17 mouse cellular contexts compared by ENCODE assay signal in the genomic region with DNA sequence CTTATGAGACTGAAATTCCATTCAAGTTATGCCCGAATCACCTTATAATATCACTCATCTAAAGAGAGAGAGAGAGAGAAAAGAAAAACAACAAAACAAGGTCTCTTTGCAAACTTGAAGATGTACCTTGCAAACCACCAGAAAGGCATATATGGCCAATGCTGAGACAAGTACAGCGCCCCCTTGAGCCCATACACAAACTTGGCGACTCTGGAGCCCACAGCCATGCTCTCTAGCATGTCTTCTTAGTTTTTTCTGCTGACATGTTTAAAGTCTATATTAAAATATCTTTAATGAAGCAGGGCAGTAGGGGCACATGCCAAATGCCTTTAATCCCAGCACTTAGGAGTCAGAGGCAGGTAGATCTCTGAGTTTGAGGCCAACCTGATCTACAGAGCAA. TPM values are rescaled to one million over a fixed set of nuclear protein-coding genes. Genes with fewer than 3 reads are reported as not detected.
DNase-seq lines count a peak whose midpoint lies in the region; ATAC-seq and TF ChIP-seq lines count a peak whose summit lies in the region.
"Had no signal": no experiment of that assay in that cellular context is flagged by ENCODE, and none has a peak within 500 bp of the region (broad histone marks: within the 10 kb centered on the region; RNA-seq: fewer than 3 reads in every experiment).

No protein-coding gene starts in this region.

- TF ChIP-seq CTCF in lung, postnatal 0 days (IDR thresholded peaks at IDR 0.05) = peak; percentile 23
- TF ChIP-seq CTCF in lung, adult 2 months (IDR thresholded peaks at IDR 0.05; ENCODE audit: insufficient read depth, low read length) = no peak
- TF ChIP-seq CTCF in ES-Bruce4 (IDR thresholded peaks at IDR 0.05; ENCODE audit: low read depth, low read length) = peak; percentile 38
- TF ChIP-seq CTCF in liver, postnatal 0 days (IDR thresholded peaks at IDR 0.05; ENCODE audit: low read depth) = peak; percentile 56

- no peak overlapping the region for H3K4me3 ChIP-seq in lung, postnatal 0 days (ENCODE audit: low read depth, low read length)
- H3K4me3 ChIP-seq in lung, adult 2 months (replicated peaks; ENCODE audit: extremely low read depth, low read depth, low read length) = no peak overlapping the region
- no peak overlapping the region for H3K4me3 ChIP-seq in ES-Bruce4 (ENCODE audit: low read depth, low read length)
- H3K4me3 ChIP-seq in liver, postnatal 0 days (ENCODE audit: low read depth, low read length) = no peak overlapping the region
- H3K4me3 ChIP-seq in embryonic facial prominence, embryonic 10.5 days = no peak overlapping the region
- no peak overlapping the region for H3K4me3 ChIP-seq in hindbrain, embryonic 16.5 days (ENCODE audit: low read length)
- H3K4me3 ChIP-seq: embryonic facial prominence, embryonic 12.5 days; forebrain, embryonic 15.5 days; heart, embryonic 15.5 days; hindbrain, embryonic 15.5 days; limb, embryonic 10.5 days had no signal

- no peak overlapping the region for H3K9ac ChIP-seq in lung, postnatal 0 days (replicated peaks; ENCODE audit: low read depth)
- no peak overlapping the region for H3K9ac ChIP-seq in ES-Bruce4 (ENCODE audit: low read depth, poor library complexity, severe bottlenecking)
- H3K9ac ChIP-seq in liver, postnatal 0 days (replicated peaks) = no peak overlapping the region
- no peak overlapping the region for H3K9ac ChIP-seq in hindbrain, embryonic 16.5 days (ENCODE audit: low read depth, low read length)
- H3K9ac ChIP-seq: embryonic facial prominence, embryonic 12.5 days; forebrain, embryonic 15.5 days; heart, embryonic 15.5 days; hindbrain, embryonic 15.5 days had no signal

- 57% methylated on average over 3 of the region's 3 CpGs for WGBS in lung, postnatal 0 days
- 57% methylated on average over 3 of the region's 3 CpGs for WGBS in lung, adult 2 months
- 51% methylated on average over 3 of the region's 3 CpGs for WGBS in liver, postnatal 0 days (ENCODE audit: insufficient replicate concordance)
- 62% methylated on average over 3 of the region's 3 CpGs for WGBS in embryonic facial prominence, embryonic 10.5 days
- WGBS in hindbrain, embryonic 16.5 days = 67% methylated on average over 3 of the region's 3 CpGs

- H3K27ac ChIP-seq in lung, postnatal 0 days (ENCODE audit: low read length) = no peak overlapping the region
- no peak overlapping the region for H3K27ac ChIP-seq in ES-Bruce4 (ENCODE audit: insufficient read depth, low read length)
- 0 out of 2 replicates have a peak overlapping the region, but pooled peaks have one; percentile 44 for H3K27ac ChIP-seq in liver, postnatal 0 days (ENCODE audit: low read depth)
- H3K27ac ChIP-seq in embryonic facial prominence, embryonic 10.5 days (replicated peaks) = no peak overlapping the region
- no peak overlapping the region for H3K27ac ChIP-seq in hindbrain, embryonic 16.5 days (ENCODE audit: low read depth, low read length)
- H3K27ac ChIP-seq: embryonic facial prominence, embryonic 12.5 days; forebrain, embryonic 15.5 days; heart, embryonic 15.5 days; hindbrain, embryonic 15.5 days; limb, embryonic 10.5 days had no signal

- no peak overlapping the region for H3K4me2 ChIP-seq in lung, postnatal 0 days (replicated peaks; ENCODE audit: low read depth, low read length)
- no peak overlapping the region for H3K4me2 ChIP-seq in liver, postnatal 0 days (ENCODE audit: low read depth, low read length)
- no peak overlapping the region for H3K4me2 ChIP-seq in hindbrain, embryonic 16.5 days (ENCODE audit: low read length)
- H3K4me2 ChIP-seq: embryonic facial prominence, embryonic 12.5 days; forebrain, embryonic 15.5 days; heart, embryonic 15.5 days; hindbrain, embryonic 15.5 days; midbrain, embryonic 11.5 days had no signal

- no peak for TF ChIP-seq POLR2A in lung, adult 2 months (IDR thresholded peaks at IDR 0.05; ENCODE audit: borderline replicate concordance, extremely low read depth, low read depth, low read length)
- no peak for TF ChIP-seq POLR2A in ES-Bruce4 (IDR thresholded peaks at IDR 0.05; ENCODE audit: insufficient read depth, low read length)

- no peaks in the 10 kb centered on the region for H3K9me3 ChIP-seq in lung, postnatal 0 days (ENCODE audit: low read length)
- H3K9me3 ChIP-seq in ES-Bruce4 (replicated peaks; ENCODE audit: control insufficient read depth, insufficient read depth, low read length, poor library complexity, severe bottlenecking) = peaks cover 5% of the 10 kb centered on the region; the same call in 1 of the 2 replicates
- 0 out of 2 replicates have a peak, but pooled peaks cover 2% of the 10 kb centered on the region for H3K9me3 ChIP-seq in liver, postnatal 0 days (ENCODE audit: low read length)
- H3K9me3 ChIP-seq in embryonic facial prominence, embryonic 10.5 days = no peaks in the 10 kb centered on the region
- H3K9me3 ChIP-seq in hindbrain, embryonic 16.5 days (ENCODE audit: control insufficient read depth, low read length) = no peaks in the 10 kb centered on the region
- H3K9me3 ChIP-seq: forebrain, embryonic 15.5 days; heart, embryonic 15.5 days; hindbrain, embryonic 15.5 days; limb, embryonic 10.5 days had no signal

- no peak for DNase-seq in lung, postnatal 0 days (ENCODE audit: low spot score)
- DNase-seq in lung, adult 2 months = no peak
- peak; percentile 15 for DNase-seq in adipocyte (ENCODE audit: low spot score)
- DNase-seq in liver, postnatal 0 days = no peak
- no peak for DNase-seq in embryonic facial prominence, embryonic 10.5 days (ENCODE audit: low spot score)
- no peak for DNase-seq in heart, adult 8-10 months (ENCODE audit: low spot score)
- DNase-seq: cerebellum, adult 2 months; gastrocnemius, postnatal 10 days; right cerebral cortex, postnatal 4 days had no signal

- H3K27me3 ChIP-seq in lung, postnatal 0 days (replicated peaks; ENCODE audit: insufficient read depth, low read length) = no peaks in the 10 kb centered on the region
- no peaks in the 10 kb centered on the region for H3K27me3 ChIP-seq in ES-Bruce4 (ENCODE audit: control insufficient read depth, insufficient read depth, low read length, poor library complexity, severe bottlenecking)
- H3K27me3 ChIP-seq in liver, postnatal 0 days (ENCODE audit: insufficient read depth, low read length) = no peaks in the 10 kb centered on the region
- no peaks in the 10 kb centered on the region for H3K27me3 ChIP-seq in embryonic facial prominence, embryonic 10.5 days (replicated peaks; ENCODE audit: low read depth, poor library complexity, severe bottlenecking)
- H3K27me3 ChIP-seq in hindbrain, embryonic 16.5 days (replicated peaks; ENCODE audit: control insufficient read depth, insufficient read depth, low read length) = no peaks in the 10 kb centered on the region
- H3K27me3 ChIP-seq: embryonic facial prominence, embryonic 12.5 days; forebrain, embryonic 15.5 days; heart, embryonic 15.5 days; hindbrain, embryonic 15.5 days had no signal

- no peaks in the 10 kb centered on the region for H3K4me1 ChIP-seq in lung, postnatal 0 days (ENCODE audit: insufficient read depth, low read depth, low read length)
- H3K4me1 ChIP-seq in lung, adult 2 months (ENCODE audit: control insufficient read depth, insufficient read depth, low read length) = no peaks in the 10 kb centered on the region
- H3K4me1 ChIP-seq in ES-Bruce4 (ENCODE audit: control insufficient read depth, insufficient read depth, low read length) = no peaks in the 10 kb centered on the region
- H3K4me1 ChIP-seq in liver, postnatal 0 days (ENCODE audit: insufficient read depth) = peaks cover 2% of the 10 kb centered on the region; the same call in 1 of the 2 replicates
- H3K4me1 ChIP-seq in embryonic facial prominence, embryonic 10.5 days = no peaks in the 10 kb centered on the region
- no peaks in the 10 kb centered on the region for H3K4me1 ChIP-seq in hindbrain, embryonic 16.5 days (ENCODE audit: control insufficient read depth, insufficient read depth, low read depth, low read length)
- H3K4me1 ChIP-seq: forebrain, embryonic 15.5 days; heart, embryonic 15.5 days; hindbrain, embryonic 15.5 days; limb, embryonic 10.5 days had no signal

- no peak for ATAC-seq in lung, postnatal 0 days
- ATAC-seq in liver, postnatal 0 days = no peak
- ATAC-seq in hindbrain, embryonic 16.5 days = no peak
- ATAC-seq: forebrain, embryonic 15.5 days had no signal

- no peak for TF ChIP-seq EP300 in lung, postnatal 0 days (IDR thresholded peaks at IDR 0.05)
- no peak for TF ChIP-seq EP300 in ES-Bruce4 (IDR thresholded peaks at IDR 0.05; ENCODE audit: insufficient read depth, low read depth, low read length)
- no peak for TF ChIP-seq EP300 in liver, postnatal 0 days (IDR thresholded peaks at IDR 0.05; ENCODE audit: low read depth)

- no peaks in the 10 kb centered on the region for H3K36me3 ChIP-seq in lung, postnatal 0 days (ENCODE audit: insufficient read depth, low read length)
- H3K36me3 ChIP-seq in ES-Bruce4 (ENCODE audit: control insufficient read depth, insufficient read depth, low read length, poor library complexity, severe bottlenecking) = no peaks in the 10 kb centered on the region
- H3K36me3 ChIP-seq in liver, postnatal 0 days (replicated peaks; ENCODE audit: insufficient read depth, low read length) = no peaks in the 10 kb centered on the region
- H3K36me3 ChIP-seq in embryonic facial prominence, embryonic 10.5 days (replicated peaks) = no peaks in the 10 kb centered on the region
- H3K36me3 ChIP-seq in hindbrain, embryonic 16.5 days (ENCODE audit: control insufficient read depth, insufficient read depth, low read length) = no peaks in the 10 kb centered on the region
- H3K36me3 ChIP-seq: embryonic facial prominence, embryonic 12.5 days; forebrain, embryonic 15.5 days; heart, embryonic 15.5 days; hindbrain, embryonic 15.5 days; limb, embryonic 10.5 days had no signal

RNA-seq across cellular contexts. Expression of a gene that starts 36.4 kb away (rescaled TPM):
- polyA plus RNA-seq in lung, postnatal 0 days (2015; fragmentation: Nextera tagmentation; extraction: Ambion mirVana) = 63.0 and 64.9 TPM in 2 replicates
- 17.3 and 21.9 TPM in 2 replicates for polyA plus RNA-seq in lung, adult 2 months (2012; rRNA removed)
- 43.2 and 47.4 TPM in 2 replicates for polyA plus RNA-seq in ES-Bruce4 (2011; ENCODE audit: insufficient read depth, insufficient read length, low read depth, missing spikeins)
- polyA plus RNA-seq in liver, postnatal 0 days (2015; fragmentation: Nextera tagmentation; extraction: Ambion mirVana) = 19.7 and 21.7 TPM in 2 replicates
- 63.4 and 63.6 TPM in 2 replicates for polyA plus RNA-seq in embryonic facial prominence, embryonic 10.5 days (2016; fragmentation: Nextera tagmentation; extraction: Ambion mirVana)
- total RNA-seq in heart, adult 8-10 months (2022) = 10 to 100 TPM; 33.0 to 49.7 (median 44.0) TPM
- polyA plus RNA-seq in hindbrain, embryonic 16.5 days (2015; fragmentation: Nextera tagmentation; extraction: Ambion mirVana) = 72.2 and 72.8 TPM in 2 replicates

RNA-seq across cellular contexts. Expression of a gene that starts 36.5 kb away (rescaled TPM):
- 46.8 and 64.1 TPM in 2 replicates for polyA plus RNA-seq in lung, postnatal 0 days (2015; fragmentation: Nextera tagmentation; extraction: Ambion mirVana)
- 7.7 and 13.4 TPM in 2 replicates for polyA plus RNA-seq in lung, adult 2 months (2012; rRNA removed)
- polyA plus RNA-seq in ES-Bruce4 (2011; ENCODE audit: insufficient read depth, insufficient read length, low read depth, missing spikeins) = 178 and 183 TPM in 2 replicates
- polyA plus RNA-seq in liver, postnatal 0 days (2015; fragmentation: Nextera tagmentation; extraction: Ambion mirVana) = 16.5 and 16.8 TPM in 2 replicates
- 71.6 and 77.3 TPM in 2 replicates for polyA plus RNA-seq in embryonic facial prominence, embryonic 10.5 days (2016; fragmentation: Nextera tagmentation; extraction: Ambion mirVana)
- 10 to 100 TPM; 20.8 to 33.6 (median 28.3) TPM for total RNA-seq in heart, adult 8-10 months (2022)
- polyA plus RNA-seq in hindbrain, embryonic 16.5 days (2015; fragmentation: Nextera tagmentation; extraction: Ambion mirVana) = 84.4 TPM in 2 replicates
